ENCODE assay signal across 30 mouse cellular contexts in the genomic region with DNA sequence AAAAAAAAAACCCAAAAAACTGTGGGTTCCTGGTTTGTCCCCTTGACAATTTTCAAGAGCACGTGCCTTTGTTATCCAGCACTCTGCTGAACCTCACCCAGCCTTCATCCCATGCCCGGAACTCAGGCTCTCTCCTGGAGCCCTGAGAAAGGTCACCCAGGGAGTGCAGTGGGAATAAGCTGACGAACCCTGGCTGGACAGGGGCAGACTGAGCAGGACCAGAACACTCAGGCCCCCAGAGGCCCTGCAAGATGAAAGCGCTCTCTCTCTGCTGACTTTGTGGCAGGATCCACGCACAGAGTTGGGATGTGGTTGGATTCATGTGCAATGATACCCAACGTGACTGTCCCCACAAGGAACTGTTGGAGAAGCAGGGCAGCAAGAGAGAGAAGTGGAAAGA.
"Had no signal": no experiment of that assay in that cellular context is flagged by ENCODE, and none has a peak within 500 bp of the region (broad histone marks: within the 10 kb centered on the region; RNA-seq: fewer than 3 reads in every experiment).

No protein-coding gene starts in this region.

- H3K27ac ChIP-seq: left cerebral cortex, adult 2 months; limb, embryonic 12.5 days; limb, embryonic 15.5 days; liver, embryonic 12.5 days; liver, embryonic 13.5 days; liver, embryonic 14.5 days; liver, embryonic 15.5 days; lung, embryonic 15.5 days; macrophage; midbrain, embryonic 10.5 days; midbrain, embryonic 12.5 days; midbrain, embryonic 13.5 days; midbrain, embryonic 15.5 days; neural tube, embryonic 12.5 days had no signal

- H3K4me2 ChIP-seq: limb, embryonic 12.5 days; limb, embryonic 15.5 days; liver, embryonic 11.5 days; liver, embryonic 12.5 days; liver, embryonic 13.5 days; liver, embryonic 15.5 days; lung, embryonic 14.5 days; lung, embryonic 15.5 days; midbrain, embryonic 11.5 days; midbrain, embryonic 12.5 days; midbrain, embryonic 13.5 days; midbrain, embryonic 15.5 days; neural tube, embryonic 12.5 days had no signal

- H3K9ac ChIP-seq: limb, embryonic 12.5 days; limb, embryonic 15.5 days; liver, embryonic 12.5 days; liver, embryonic 13.5 days; liver, embryonic 14.5 days; liver, embryonic 15.5 days; liver, postnatal 0 days; lung, embryonic 14.5 days; lung, embryonic 15.5 days; midbrain, embryonic 12.5 days; midbrain, embryonic 13.5 days; midbrain, embryonic 15.5 days; neural tube, embryonic 12.5 days had no signal

- ATAC-seq: liver, embryonic 12.5 days; liver, postnatal 0 days; midbrain, embryonic 13.5 days; midbrain, embryonic 15.5 days; midbrain, embryonic 16.5 days had no signal

- H3K4me1 ChIP-seq: liver, embryonic 12.5 days; midbrain, embryonic 10.5 days; midbrain, embryonic 12.5 days; midbrain, embryonic 13.5 days; midbrain, embryonic 15.5 days; neural tube, embryonic 12.5 days had no signal

- H3K36me3 ChIP-seq: limb, embryonic 12.5 days; limb, embryonic 15.5 days; liver, embryonic 12.5 days; liver, embryonic 13.5 days; liver, embryonic 15.5 days; lung, embryonic 15.5 days; midbrain, embryonic 10.5 days; midbrain, embryonic 12.5 days; midbrain, embryonic 13.5 days; midbrain, embryonic 15.5 days; neural tube, embryonic 12.5 days had no signal

- H3K27me3 ChIP-seq: limb, embryonic 12.5 days; limb, embryonic 15.5 days; liver, embryonic 12.5 days; liver, embryonic 13.5 days; liver, embryonic 15.5 days; lung, embryonic 15.5 days; midbrain, embryonic 12.5 days; midbrain, embryonic 13.5 days; midbrain, embryonic 15.5 days; neural tube, embryonic 12.5 days had no signal

- H3K9me3 ChIP-seq: limb, embryonic 12.5 days; limb, embryonic 15.5 days; liver, embryonic 12.5 days; liver, embryonic 13.5 days; liver, embryonic 15.5 days; lung, embryonic 15.5 days; megakaryocyte, embryonic 14.5 days; midbrain, embryonic 10.5 days; midbrain, embryonic 12.5 days; midbrain, embryonic 13.5 days; midbrain, embryonic 15.5 days; neural tube, embryonic 12.5 days had no signal

- DNase-seq: left cerebral cortex, postnatal 4 days; liver; liver, embryonic 13.5 days; liver, postnatal 0 days; lung, adult 18-20 months; lung, adult 2 months; lung, embryonic 14.5 days; lung, postnatal 10 days; lung, postnatal 14 days; lung, postnatal 36 days; lung, postnatal 4 days; midbrain, embryonic 14.5 days had no signal

- H3K4me3 ChIP-seq: left cerebral cortex, adult 2 months; limb, embryonic 12.5 days; limb, embryonic 15.5 days; liver, embryonic 12.5 days; liver, embryonic 13.5 days; liver, embryonic 15.5 days; lung, embryonic 15.5 days; megakaryocyte, embryonic 14.5 days; midbrain, embryonic 10.5 days; midbrain, embryonic 12.5 days; midbrain, embryonic 13.5 days; midbrain, embryonic 15.5 days; myocyte; neural tube, embryonic 12.5 days had no signal
